Mouse (Mus musculus) liver, adult 2 months (tissue): ENCODE results near the gene Ppp1r14b.

ENCODE experiments used
- CTCF ChIP-seq: fragments of 200-500 bp; IDR thresholded peaks from 2 replicates; pipeline ENCODE4 v1.5.1; 2011; ENCODE audit warnings: low read depth, low read length, control low read depth
- POLR2A ChIP-seq: fragments of 200-500 bp; IDR thresholded peaks from 2 replicates; pipeline ENCODE4 v1.6.1; 2011; ENCODE audit warnings: low read length, control low read depth; ENCODE audit not compliant: insufficient read depth; ENCODE audit errors: extremely low read depth

DNA sequence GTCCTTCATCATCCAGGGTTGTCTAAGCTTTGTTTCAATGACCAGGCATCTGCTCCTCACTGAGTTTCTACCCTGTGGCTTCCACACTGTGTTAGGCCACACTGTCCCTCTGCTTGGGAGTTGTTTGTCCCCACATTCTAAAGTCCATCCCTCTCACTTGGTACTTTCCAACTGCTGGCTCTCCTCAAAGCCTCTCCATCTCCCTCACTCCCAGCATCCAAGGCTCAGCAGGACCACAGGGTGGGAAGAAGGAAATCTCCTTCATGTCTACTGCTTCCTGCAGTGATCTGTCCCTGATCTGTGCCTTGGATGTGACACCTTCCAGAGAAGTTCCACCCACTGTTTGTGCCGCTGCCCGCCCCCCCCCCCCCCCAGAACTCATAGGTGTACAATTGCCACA is 43.8 kb upstream of the Ppp1r14b start:
- TF ChIP-seq CTCF (no peak), POLR2A (no peak)
